Mouse (Mus musculus) forelimb bud, embryonic 11.5 days (tissue): Measurements from ENCODE around the gene Snrnp70.

Experiments
- DNase-seq: peaks from one replicate; pipeline ENCODE4 v3.0.0-alpha.2; 2012; ENCODE audit warnings: low read depth, low spot score

Snrnp70 gene

DNA sequence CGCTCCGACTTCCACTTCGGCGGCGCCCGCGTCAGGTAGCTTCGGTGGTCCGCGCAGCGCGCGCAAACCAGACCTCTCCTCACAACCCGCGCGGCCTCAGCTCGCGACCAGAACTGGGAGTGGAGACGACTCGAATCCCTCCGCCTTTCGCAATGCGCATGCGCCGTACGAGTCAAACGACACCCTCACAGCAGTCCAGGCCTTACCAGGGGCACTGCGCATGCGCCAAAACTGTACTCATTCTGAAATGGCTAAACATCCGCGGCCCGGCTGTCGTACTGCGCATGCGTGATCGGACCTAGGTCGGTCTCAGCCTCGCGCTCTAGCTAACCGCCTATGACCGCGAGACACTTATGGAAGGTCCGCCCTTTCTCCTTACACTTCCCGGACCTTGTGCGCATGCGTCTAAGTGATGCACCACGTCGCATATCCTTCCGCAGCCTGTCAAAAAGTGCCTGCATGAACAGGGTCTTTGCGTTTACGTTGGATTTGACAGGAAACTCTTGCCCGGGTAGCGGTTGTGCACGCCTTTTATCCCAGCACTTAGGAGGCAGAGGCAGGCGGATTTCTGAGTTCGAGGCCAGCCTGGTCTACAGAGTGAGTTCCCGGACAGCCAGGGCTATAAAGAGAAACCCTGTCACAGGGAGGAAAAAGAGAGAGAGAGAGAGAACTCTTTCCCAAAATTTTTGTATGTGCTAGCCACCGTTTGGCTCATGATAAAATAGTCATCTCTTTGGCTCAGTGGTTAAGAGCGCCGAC is at the start of gene Snrnp70:
Snrnp70 (minus strand) TSS at position 165 of the 759 bp plus-strand sequence.
- peak; percentile 100 for DNase-seq

DNA sequence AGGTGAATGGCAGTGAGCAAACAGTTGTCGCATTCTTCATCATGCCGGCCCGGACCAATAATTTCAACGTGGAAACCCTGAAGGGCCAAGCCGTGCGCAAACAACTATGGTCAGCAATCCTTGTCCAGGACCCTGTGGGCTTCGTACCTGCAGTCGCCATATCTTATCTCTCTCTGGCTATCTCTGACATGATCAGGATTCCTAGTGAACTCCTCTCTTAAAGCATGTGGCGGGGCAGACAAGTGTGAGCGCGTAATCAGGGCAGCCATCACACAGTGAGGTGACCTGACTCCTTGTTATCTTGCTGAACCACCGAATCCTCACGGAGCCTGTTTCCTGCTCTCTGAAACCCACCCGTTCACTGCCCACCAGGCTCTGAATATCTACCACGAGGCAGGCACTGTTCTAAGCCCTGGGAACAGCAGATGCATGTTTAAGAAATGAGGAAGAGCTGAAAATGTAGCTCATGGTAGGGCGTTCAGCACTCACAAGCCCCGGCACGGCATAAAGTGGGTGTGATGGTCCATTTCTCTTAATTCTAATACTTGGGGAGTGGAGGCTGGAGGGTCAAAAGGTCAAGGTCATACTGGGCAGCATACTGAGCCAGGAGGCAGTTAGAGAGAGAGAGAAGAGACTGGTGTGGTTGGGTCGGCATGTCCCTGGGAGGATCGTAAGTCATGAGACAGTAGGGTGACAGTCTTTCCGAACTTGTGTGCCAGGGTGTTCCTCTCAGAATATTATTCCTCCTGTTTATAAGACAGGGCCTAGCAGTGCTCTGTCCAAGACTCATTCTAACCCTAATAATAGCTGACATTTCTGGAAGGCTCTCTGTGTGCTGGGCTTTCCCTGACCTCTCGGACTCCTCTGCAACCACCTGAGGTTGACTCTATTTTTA is 48.2 kb upstream of the Snrnp70 start:
- no peak for DNase-seq

DNA sequence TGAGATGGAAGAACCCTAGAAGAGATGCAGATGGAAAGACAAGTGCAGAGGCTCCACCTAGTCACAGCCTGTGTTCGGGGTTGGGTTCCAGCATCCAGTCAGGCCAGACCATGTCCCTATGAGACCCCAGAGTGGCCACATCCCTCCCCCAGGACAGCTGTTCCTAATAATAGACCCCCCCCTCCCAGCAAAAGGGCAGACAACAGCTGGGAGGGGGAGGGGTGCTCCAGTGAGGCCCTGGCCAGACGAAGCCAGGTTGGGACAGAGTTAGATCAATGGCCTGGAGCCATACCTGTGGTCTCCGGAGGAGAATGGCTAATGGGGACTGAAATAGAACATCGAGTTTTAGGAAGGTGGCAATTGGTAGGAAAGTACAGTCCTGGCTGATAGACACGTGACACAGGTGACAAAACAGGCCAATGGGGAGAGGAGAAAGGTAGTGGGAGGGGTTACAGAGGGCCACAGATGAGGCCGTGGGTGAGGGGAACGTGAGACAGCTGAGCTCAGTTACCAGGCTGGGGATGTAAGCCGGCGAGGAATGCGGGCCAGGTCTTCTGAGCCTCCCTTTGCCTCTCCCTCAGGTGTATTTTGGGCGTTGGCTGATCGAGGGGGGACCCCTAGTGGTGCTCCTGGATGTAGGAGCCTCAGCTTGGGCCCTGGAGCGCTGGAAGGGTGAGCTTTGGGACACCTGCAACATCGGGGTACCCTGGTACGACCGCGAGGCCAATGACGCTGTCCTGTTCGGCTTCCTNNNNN is 42.2 kb upstream of the Snrnp70 start, which contains the start of gene Ruvbl2:
Ruvbl2 (minus strand) TSS at position 576 of the 756 bp plus-strand sequence.
- DNase-seq = no peak

DNA sequence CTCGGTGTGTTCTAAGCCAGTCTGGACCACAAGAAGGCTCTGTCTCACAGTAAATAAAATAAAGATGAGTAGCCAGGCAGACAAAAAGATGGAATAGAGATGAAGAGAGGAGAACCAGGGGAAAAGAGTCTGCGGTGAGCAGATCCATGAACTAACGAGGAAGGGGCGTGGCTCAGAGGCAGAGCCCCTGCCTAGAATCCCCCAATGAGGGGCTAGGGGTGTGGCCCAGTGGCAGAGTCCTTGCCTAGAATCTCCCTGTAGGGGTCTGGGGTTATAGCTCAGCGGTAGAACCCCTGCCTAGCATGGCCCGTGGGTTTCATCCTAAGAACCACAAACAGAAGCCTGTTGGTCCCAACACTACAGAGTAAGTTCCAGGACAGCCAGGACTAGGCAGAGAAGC is 41.5 kb upstream of the Snrnp70 start:
- DNase-seq = no peak

DNA sequence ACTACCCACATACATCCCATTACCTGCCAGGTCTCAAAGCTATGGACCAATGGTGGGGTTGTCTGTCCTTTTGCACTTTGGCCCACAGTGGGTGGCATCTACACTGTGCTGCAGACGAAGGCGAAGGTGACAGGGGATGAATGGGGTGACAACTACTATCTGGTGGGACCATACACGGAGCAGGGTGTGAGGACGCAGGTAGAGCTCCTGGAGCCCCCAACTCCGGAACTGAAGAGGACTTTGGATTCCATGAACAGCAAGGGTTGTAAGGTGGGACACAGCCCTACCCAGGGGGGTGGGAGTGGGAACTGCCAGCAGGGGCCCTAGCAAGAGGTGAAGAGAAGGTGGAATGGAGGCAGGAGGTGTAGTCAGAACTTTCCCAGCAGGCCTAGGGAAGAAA is 40.9 kb upstream of the Snrnp70 start:
- DNase-seq = no peak

DNA sequence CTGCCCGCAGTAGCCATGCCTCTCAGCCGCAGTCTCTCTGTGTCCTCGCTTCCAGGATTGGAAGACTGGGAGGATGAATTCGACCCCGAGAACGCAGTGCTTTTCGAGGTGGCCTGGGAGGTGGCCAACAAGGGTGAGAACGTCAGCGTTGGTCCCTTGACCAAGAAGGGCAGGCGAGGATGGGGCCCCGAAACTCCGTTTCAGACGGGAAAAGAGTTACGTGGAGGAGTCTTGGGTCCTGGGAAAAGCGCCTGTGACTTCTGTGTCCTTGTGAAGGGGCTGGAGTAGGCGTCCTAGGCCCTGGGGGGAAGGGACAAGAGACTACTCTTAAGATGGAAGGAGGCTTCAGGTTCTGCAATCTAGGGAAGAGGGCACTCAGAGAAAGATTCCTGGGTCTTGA is 39.5 kb upstream of the Snrnp70 start:
- no peak for DNase-seq

DNA sequence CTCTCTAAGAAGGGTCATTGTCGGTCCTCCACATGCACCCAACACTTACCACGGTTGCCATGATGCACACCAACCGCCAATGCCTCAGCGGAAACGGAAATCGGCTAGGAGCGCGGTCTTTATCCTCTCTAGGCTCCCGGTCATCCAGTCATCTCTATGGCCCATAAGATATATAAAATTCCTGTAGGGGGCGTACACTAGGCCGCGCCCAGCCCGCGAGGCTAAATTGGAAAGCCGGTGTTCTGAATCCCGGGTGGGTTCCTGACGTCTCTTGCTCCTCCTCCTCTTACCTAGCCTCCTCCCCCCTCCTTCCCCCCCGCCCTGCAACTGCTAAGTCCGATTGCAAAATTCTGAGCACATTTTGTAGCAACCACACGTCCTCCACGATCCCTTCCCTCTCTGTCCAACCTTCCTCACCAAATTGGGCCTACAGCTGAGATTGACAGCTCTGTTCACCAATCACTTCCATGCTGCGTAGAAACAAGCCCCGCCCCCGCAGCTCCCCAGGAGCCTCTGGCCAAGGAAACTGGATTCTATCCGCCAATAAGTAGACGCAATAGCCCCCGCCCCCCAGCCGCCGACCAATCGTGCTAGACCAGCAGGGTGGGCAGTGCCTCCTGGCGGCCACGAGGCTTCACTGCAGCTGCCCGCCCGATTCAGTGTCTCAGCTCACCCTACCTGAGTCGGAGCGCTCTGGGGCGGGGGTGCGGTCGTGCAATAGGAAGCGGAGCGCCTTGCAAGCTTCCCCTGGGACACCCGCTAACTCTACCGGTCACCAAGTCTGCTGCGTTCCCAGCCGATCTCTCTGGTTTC is 38.9 kb upstream of the Snrnp70 start, which contains the start of gene Gys1:
Gys1 (plus strand) TSS at position 642 of the 813 bp plus-strand sequence.
- DNase-seq = peak; percentile 100

DNA sequence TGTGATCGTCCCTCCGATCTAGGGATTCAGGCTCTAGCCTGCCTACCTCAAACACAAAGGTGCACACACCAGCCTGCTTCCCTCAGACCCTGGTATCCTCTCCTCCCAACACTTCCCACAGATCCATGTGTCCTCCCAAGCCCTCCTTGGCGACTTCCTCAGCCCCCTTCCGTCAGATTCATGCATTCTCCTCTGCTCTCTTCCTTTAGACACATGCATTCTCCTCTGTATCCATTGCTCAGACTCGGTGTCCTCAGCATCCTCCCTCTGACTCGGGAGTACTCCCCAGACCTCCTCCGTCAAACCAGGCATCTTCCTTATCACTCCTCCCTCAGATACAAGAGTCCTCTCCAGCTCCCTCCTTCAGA is 38.3 kb upstream of the Snrnp70 start:
- DNase-seq = no peak

DNA sequence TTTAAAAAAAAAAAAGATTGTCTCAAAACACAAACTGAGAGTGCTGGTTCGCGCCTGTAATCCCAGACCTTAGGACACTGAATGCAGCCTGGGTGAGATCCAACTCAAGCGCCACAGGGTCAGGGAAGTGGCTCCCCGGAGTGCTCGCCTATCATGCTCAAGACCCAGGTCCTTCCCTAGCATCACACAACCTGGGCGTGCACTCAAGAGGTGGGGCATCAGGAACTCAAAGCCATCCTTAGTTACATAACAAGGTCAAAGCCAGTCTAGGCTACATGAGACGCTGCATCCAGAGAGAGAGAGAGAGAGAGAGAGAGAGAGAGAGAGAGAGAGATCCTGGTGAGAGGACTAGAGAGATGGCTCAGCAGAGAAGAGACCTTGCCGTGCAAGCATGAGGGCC is 31.0 kb upstream of the Snrnp70 start:
- DNase-seq = no peak

DNA sequence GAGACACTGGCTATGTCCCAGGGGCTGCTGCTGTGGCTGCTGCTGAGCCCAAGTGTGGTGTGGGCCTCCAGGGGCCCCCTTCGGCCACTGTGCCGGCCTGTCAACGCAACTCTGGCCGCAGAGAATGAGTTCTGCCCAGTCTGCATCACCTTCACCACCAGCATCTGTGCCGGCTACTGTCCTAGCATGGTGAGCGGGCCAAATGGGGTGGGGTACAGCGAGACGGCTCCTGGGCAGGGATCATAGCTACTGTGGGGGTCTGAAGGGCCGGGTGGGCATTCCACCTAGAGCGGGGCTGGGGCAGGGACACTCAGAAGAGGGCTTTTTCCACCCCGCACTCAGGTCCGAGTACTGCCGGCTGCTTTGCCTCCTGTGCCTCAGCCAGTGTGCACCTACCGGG is 25.7 kb upstream of the Snrnp70 start:
- no peak for DNase-seq

DNA sequence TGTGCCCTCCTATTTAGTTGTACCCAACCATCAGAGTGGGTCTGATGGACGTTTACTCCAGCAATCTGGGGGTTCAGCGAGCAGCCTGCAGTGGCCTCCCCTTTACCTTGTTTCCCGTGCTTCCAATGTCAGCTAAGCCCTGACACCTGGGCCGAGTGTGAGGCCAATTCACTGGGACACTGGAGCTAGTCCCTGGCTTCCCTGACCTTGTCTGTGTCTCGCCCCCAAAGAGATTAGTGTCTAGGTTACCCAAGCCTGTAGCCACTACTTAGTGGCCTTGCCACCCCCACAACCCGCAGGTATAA is 25.0 kb upstream of the Snrnp70 start, which contains the start of gene Lhb:
Lhb (plus strand) TSS at position 206 of the 305 bp plus-strand sequence.
- DNase-seq = no peak

DNA sequence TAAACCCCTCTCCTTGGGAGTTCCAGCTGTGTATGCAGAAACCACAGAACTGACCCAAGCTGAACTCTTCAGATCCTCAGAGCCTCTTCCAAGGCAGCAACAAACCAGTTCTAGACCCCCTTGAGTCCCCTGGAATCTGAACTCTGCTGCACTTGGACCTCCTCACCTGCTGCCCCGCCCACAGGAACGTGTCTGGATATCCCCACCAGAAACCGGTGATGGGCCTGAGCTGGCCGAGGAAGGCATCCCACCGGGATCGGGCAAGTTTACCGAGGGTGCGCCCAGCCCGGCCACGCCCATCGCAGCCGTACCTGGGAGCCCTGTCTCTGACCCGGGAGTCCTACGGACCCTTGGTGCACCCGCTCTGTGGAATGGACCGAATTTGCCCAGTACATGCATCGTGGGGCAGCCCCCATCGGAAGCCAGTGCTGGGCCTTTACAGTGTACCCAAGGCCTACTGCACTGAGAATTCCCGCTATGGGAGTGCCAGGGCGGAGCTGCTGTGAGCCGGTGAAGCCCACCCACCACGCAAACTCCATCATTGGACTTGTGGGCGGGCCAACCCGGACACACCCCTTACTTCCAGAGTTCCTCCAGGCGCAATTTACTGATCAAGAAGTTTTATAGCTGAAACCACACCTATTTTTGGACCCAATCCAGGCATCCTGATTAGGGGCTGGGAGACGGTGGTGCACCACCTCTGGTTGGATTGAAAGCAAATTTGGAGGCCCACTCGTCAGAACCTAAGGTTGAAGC is 24.5 kb upstream of the Snrnp70 start:
- DNase-seq = no peak

DNA sequence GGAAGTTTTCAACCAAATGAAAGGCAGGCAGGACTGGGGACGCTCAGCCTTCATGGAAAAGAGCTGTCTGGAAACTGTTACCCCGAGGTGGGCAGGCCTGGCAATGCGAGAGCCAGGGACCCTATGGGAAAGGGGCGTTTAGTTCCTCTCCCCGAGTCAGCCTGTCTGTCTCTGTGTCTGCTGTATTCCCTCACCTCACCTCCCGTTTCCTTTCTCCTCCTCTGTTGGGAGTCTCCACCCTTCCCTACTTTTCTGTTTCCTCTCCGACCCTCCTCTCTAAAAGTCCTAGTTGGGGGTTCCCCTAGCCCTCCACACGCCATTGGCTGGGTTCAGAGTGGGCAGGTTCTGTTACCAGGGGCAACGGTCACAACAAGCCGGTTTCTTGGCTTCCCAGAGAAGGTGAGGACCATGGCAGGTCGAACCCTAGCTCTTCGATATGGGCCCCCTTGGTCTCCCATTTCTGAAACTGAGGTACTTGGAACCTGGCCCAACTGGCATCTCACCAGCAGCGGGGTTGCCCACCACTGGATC is 22.5 kb upstream of the Snrnp70 start:
- DNase-seq = no peak

DNA sequence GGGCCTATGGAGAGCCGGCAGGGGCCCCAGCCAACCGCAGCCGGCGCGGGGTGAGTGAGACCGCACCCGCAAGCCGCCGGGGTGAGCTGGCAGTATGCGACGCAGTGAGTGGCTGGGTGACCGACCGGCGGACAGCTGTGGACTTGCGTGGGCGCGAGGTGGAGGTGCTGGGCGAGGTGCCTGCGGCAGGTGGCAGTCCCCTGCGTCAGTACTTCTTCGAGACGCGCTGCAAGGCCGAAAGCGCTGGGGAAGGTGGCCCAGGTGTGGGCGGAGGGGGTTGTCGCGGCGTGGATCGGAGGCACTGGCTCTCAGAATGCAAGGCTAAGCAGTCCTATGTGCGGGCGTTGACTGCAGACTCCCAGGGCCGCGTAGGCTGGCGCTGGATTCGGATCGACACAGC is 20.1 kb upstream of the Snrnp70 start:
- no peak for DNase-seq

DNA sequence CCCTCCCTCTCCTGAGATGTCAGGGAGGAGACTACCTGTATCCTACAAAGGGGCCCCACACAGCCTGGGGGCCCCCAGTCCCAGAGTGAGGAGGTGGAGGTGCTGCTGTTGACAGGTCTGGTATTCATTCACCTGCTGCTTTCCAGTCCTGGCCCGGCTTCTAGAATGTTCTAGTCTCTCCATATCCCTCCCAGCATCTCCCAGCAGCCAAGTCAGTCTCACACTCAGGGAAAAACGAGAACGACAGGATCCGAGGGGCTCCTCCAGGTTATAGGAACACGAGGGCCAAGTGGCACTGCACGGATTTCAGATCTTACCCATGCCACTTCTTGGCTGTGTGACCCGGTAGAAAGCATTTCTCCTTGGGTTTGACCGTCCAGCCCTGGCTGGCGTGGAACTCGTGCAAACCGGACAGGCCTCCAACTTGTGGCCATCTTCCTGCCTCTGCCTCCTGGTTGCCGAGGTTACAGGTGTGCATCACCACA is 19.2 kb upstream of the Snrnp70 start:
- DNase-seq = no peak

DNA sequence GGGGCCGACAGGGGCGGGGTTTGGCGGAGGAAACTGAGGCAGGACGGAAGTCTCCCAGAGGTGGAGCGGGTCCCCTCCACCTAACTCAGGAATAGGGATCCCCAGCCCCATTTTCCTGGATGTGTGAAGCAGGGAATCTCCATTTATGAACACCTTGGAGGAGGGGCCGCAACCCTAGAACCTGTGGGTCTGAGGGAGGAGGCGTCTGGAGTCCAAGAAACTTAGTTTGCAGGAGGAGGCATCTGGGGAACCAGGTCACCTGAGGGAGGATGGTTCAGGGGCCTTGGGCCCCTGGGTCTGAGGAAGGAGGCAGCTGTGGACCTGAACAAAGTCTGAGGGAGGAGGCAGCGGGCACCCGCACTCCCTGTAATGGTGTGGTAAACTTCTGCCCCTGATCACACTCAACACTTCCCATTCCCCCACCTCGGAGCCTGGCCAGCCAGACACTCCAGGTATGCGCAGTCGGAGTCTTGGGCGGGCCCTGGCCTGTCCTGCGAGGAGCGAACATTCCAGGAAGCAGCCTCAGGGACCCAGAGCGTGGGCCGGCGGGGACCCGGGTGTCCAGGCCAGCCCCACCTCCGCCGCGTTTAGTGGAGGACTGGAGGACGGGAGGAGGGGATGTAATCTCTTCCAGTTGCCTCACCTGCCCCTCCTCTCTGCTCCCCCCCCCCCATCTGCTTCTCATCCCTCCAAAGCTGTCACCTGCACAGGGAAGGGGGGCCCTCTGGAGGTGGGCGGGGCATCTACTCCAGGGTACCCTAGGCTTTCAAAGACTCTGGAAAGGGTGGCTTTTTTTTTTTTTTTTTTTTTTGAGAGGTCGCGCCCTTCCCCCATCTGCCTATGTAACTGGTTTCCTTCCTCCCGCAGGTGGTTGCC is 18.6 kb upstream of the Snrnp70 start:
- DNase-seq = no peak

DNA sequence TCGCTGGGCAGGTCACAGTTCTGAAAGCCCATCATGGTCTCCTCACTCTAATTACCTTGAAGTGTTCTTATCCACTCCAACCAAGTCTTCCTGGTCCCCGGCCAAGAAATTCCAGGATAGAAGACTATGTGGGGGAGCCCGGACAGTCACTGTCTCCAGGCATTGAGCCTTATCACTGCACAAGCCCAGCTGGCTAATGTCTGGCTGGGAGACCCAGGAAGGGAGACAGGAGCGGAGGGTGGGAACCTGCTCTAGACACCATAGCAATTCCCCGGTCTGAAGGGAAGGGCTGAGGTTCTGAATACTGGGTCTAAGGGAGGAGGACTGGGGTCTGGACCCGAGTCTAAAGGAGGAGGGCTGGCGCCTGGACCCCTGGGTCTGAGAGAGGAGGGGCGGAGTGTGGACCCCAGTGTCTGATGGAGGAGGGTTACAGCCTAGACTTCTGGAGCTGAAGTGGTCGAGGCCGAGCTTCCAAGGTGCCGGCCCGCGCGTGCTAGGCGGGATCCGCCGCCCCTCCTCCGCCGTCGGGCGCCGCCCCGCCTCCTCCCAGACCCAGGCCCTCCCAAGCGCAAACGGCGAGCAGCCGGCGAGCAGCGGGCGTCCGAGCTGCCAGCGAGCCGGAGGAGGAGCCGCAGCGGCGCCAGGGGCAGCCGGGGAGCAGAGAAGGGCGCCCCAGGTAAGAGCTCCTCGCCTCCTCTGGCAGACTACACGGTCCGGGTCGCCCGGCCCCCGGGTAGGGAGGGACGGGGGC is 17.7 kb upstream of the Snrnp70 start, which contains the start of gene Ntf5:
Ntf5 (plus strand) TSS at position 583 of the 751 bp plus-strand sequence.
- DNase-seq = no peak

DNA sequence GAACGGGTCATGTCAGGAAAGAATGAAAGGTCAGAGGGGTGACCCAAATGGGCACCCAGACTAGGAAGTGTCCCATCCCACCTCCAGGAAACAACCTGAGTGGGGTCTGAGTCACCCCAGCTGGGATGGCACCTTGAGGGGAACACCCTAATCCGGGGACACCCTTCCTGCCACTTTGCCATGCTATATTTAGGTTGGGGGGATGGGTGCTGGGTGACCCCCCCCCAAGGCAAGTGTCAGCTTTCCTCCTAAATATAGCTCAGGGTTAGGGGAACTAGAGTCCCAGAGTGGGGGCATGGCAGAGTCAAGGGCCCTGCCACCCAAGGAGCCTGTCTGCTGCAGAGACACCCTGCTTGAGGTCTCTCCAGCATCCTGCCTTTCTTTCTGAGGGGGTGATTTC is 16.9 kb upstream of the Snrnp70 start:
- no peak for DNase-seq
